Mouse (Mus musculus) lung, embryonic 14.5 days (tissue): ENCODE data around the gene Fhl2. TPM values are rescaled to one million over a fixed set of nuclear protein-coding genes. Genes with fewer than 3 reads are reported as not detected.
A peak's percentile ranks its signal among the peaks of the same experiment; 100 is the strongest.

Experiments used
- ATAC-seq: fragments of 200-750 bp; cut with Nextera tagmentation; 2 replicates; pipeline ENCODE4 v1.8.0; 2017; ENCODE audit warnings: mild to moderate bottlenecking, moderate TSS enrichment, moderate library complexity; ENCODE audit not compliant: insufficient read depth
- DNase-seq: peaks from one replicate; pipeline ENCODE4 v3.0.0-alpha.2; 2015
- H3K27ac ChIP-seq: fragments of 300-500 bp; sonication (generic); 2 replicates; pipeline ENCODE4 v1.5.1; 2014; ENCODE audit warnings: low read depth, mild to moderate bottlenecking, moderate library complexity
- H3K27me3 ChIP-seq: fragments of 300-500 bp; sonication (generic); 2 replicates; pipeline ENCODE4 v1.6.1; 2014; ENCODE audit warnings: low read length, control low read depth; ENCODE audit not compliant: insufficient read depth
- H3K36me3 ChIP-seq: fragments of 300-500 bp; sonication (generic); 2 replicates; pipeline ENCODE4 v1.6.1; 2014; ENCODE audit warnings: control low read depth; ENCODE audit not compliant: insufficient read depth
- H3K4me1 ChIP-seq: fragments of 300-500 bp; sonication (generic); 2 replicates; pipeline ENCODE4 v1.6.1; 2014; ENCODE audit warnings: antibody characterized with exemption, control low read depth; ENCODE audit not compliant: insufficient read depth
- H3K4me2 ChIP-seq: fragments of 300-500 bp; sonication (generic); 2 replicates; pipeline ENCODE4 v1.6.1; 2014; ENCODE audit warnings: mild to moderate bottlenecking
- H3K4me3 ChIP-seq: fragments of 300-500 bp; sonication (generic); 2 replicates; pipeline ENCODE4 v1.5.1; 2014; ENCODE audit warnings: low read depth, low read length
- H3K9ac ChIP-seq: fragments of 300-500 bp; sonication (generic); 2 replicates; pipeline ENCODE4 v1.6.1; 2014
- H3K9me3 ChIP-seq: fragments of 300-500 bp; sonication (generic); 2 replicates; pipeline ENCODE4 v1.6.1; 2016; ENCODE audit warnings: low read depth, low read length, control low read depth
- CTCF ChIP-seq: IDR thresholded peaks from 2 replicates; pipeline ENCODE4 v1.5.1; 2016; ENCODE audit warnings: antibody characterized with exemption, low read depth
- WGBS: fragments of 180-500 bp; shearing (Covaris S2); extraction: QIAGEN DNeasy Blood & Tissue Kit; methylation state at CpG from one replicate; pipeline ENCODE4 v1.1.7; 2014; 5-methylcytosine and 5-hydroxymethylcytosine counted together
- polyA plus RNA-seq: library from polyadenylated mRNA; unstranded; fragments of >200 nt; fragmentation: Nextera tagmentation; extraction: Ambion mirVana; gene quantifications from 2 replicates; pipeline ENCODE4 v1.2.1, GENCODE M21; 2014

Fhl2 gene
- polyA plus RNA-seq, 1 experiment from 2014 or later: 30.1 TPM

- no peak overlapping the region for H3K9ac ChIP-seq
- peak; percentile 85 for DNase-seq
- no peaks in the 10 kb centered on the region for H3K9me3 ChIP-seq
- no peak overlapping the region for H3K4me2 ChIP-seq
- peak; percentile 69 for TF ChIP-seq CTCF
- no peak for ATAC-seq
- H3K27ac ChIP-seq: no peak overlapping the region
- WGBS: 75% methylated on average over 2 of the region's 2 CpGs
- no peaks in the 10 kb centered on the region for H3K27me3 ChIP-seq
- no peaks in the 10 kb centered on the region for H3K4me1 ChIP-seq
- no peak overlapping the region for H3K4me3 ChIP-seq
- H3K36me3 ChIP-seq: peaks cover 63% of the 10 kb centered on the region
These were observed 83.9 kb downstream of the Fhl2 start for GRCm38 (mm10) chr1:43112882-43113281.

- Histone ChIP-seq H3K36me3 (peaks cover 60% of the 10 kb centered on the region), H3K4me2 (no peak overlapping the region), H3K4me1 (no peaks in the 10 kb centered on the region), H3K9ac (no peak overlapping the region), H3K27ac (no peak overlapping the region), H3K9me3 (no peaks in the 10 kb centered on the region), H3K27me3 (no peaks in the 10 kb centered on the region), H3K4me3 (no peak overlapping the region)
- no peak for ATAC-seq
- TF ChIP-seq CTCF: peak; percentile 74
- peak; percentile 69 for DNase-seq
- WGBS: 51% methylated on average over 4 of the region's 4 CpGs
These were observed 86.2 kb downstream of the Fhl2 start for GRCm38 (mm10) chr1:43110556-43110955.

- H3K27ac ChIP-seq: no peak overlapping the region
These were observed 88.1 kb downstream of the Fhl2 start for GRCm38 (mm10) chr1:43108729-43109128.

GRCm38 (mm10) chr1:43098031-43098984 is 98.5 kb downstream of the Fhl2 start, which contains the start of the genes Tgfbrap1 and AI597479:
TSS of gene Tgfbrap1 (minus strand) at chr1:43098637.
TSS of gene AI597479 (plus strand) at chr1:43098710.
- under 1% methylated on average over 57 of the region's 57 CpGs for WGBS
- H3K27me3 ChIP-seq: no peaks in the 10 kb centered on the region
- no peaks in the 10 kb centered on the region for H3K36me3 ChIP-seq
- H3K4me1 ChIP-seq: peaks cover 3% of the 10 kb centered on the region; the same call in 1 of the 2 replicates
- H3K27ac ChIP-seq: peak within 1 kb of the TSS; percentile 100
- peak within 1 kb of the TSS; percentile 82 for H3K4me2 ChIP-seq
- peak within 1 kb of the TSS; percentile 96 for H3K9ac ChIP-seq
- DNase-seq (peak; percentile 97), ATAC-seq (peak; percentile 97)
- peak within 1 kb of the TSS; percentile 96 for H3K4me3 ChIP-seq
- no peaks in the 10 kb centered on the region for H3K9me3 ChIP-seq
- no peak for TF ChIP-seq CTCF

More at GRCm38 (mm10) chr1:43108729-43109128, 88.1 kb downstream of the Fhl2 start:
- TF ChIP-seq CTCF: no peak
- no peaks in the 10 kb centered on the region for H3K27me3 ChIP-seq
- no peak overlapping the region for H3K9ac ChIP-seq
- DNase-seq (no peak), ATAC-seq (no peak)
- H3K36me3 ChIP-seq: peaks cover 49% of the 10 kb centered on the region
- WGBS: 69% methylated on average over 2 of the region's 2 CpGs
- no peak overlapping the region for H3K4me2 ChIP-seq
- H3K4me1 ChIP-seq: no peaks in the 10 kb centered on the region
- no peak overlapping the region for H3K4me3 ChIP-seq
- no peaks in the 10 kb centered on the region; the same call in 1 of the 2 replicates for H3K9me3 ChIP-seq

- H3K4me1 ChIP-seq: no peaks in the 10 kb centered on the region
- no peak overlapping the region for H3K27ac ChIP-seq
- H3K9ac ChIP-seq: no peak overlapping the region
- H3K36me3 ChIP-seq: no peaks in the 10 kb centered on the region
- TF ChIP-seq CTCF: no peak
- WGBS: 88% methylated on average over 2 of the region's 2 CpGs
- no peak overlapping the region for H3K4me2 ChIP-seq
- no peaks in the 10 kb centered on the region for H3K9me3 ChIP-seq
- ATAC-seq (no peak), DNase-seq (no peak)
- no peak overlapping the region for H3K4me3 ChIP-seq
- no peaks in the 10 kb centered on the region for H3K27me3 ChIP-seq
These were observed 102.6 kb downstream of the Fhl2 start for GRCm38 (mm10) chr1:43094206-43094605.

- ATAC-seq (peak; percentile 88), DNase-seq (peak; percentile 79)
- H3K4me2 ChIP-seq: peak overlapping the region; percentile 85
- no peak for TF ChIP-seq CTCF
- H3K27me3 ChIP-seq: no peaks in the 10 kb centered on the region
- H3K4me1 ChIP-seq: no peaks in the 10 kb centered on the region
- peak overlapping the region; percentile 82 for H3K9ac ChIP-seq
- peak overlapping the region; percentile 62 for H3K27ac ChIP-seq
- H3K36me3 ChIP-seq: no peaks in the 10 kb centered on the region
- H3K9me3 ChIP-seq: no peaks in the 10 kb centered on the region
- H3K4me3 ChIP-seq: peak overlapping the region; percentile 67
- under 1% methylated on average over 102 of the region's 102 CpGs for WGBS
These were observed 104.4 kb downstream of the Fhl2 start for GRCm38 (mm10) chr1:43092056-43093015.
